Mouse (Mus musculus): Measurements from ENCODE around the gene Calml3.

DNA sequence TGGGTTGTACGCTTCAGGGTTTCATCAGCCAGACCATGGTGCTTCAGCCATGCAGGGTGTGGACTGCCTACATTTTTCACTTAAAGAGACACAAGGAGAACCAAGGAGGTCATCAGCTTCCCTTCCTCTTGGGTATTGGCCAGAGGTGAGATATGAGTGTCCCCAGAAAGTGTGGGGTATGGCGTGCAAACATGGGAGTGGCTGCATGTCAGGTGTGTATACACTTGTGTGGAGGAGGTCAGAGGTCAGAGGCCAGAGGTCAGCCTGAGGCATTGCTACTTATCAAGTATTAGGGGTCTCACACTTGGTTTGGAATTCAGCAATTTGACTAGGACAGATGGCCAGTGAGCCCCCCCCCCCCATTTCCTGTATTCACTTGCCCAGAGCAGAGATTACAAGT lies 15.5 kb downstream of the Calml3 start:
- TF ChIP-seq POLR2A (IDR thresholded peaks at IDR 0.05; ENCODE audit: insufficient read depth, low read depth, low read length) (no peak), CTCF (IDR thresholded peaks at IDR 0.05; ENCODE audit: insufficient read depth, low read depth, low read length) (no peak)
